ENCODE assay signal across 27 mouse cellular contexts in genomic region chr4:51597850-51598249, GRCm38 (mm10).
"Had no signal": no experiment of that assay in that cellular context is flagged by ENCODE, and none has a peak within 500 bp of the region (broad histone marks: within the 10 kb centered on the region; RNA-seq: fewer than 3 reads in every experiment).

No protein-coding gene starts in this region.

- ATAC-seq: hindbrain, embryonic 16.5 days; inflammation-experienced regulatory T-cells, adult 6 months; intestine, embryonic 15.5 days; intestine, postnatal 0 days had no signal

- H3K27ac ChIP-seq: gastrocnemius, adult 2 months; heart, embryonic 10.5 days; hindbrain, embryonic 10.5 days; hindbrain, embryonic 12.5 days; hindbrain, embryonic 14.5 days; intestine, embryonic 15.5 days; layer of hippocampus, adult 2 months; left cerebral cortex, adult 2 months; limb, embryonic 10.5 days; limb, embryonic 12.5 days; liver, embryonic 13.5 days had no signal

- H3K9ac ChIP-seq: heart, embryonic 12.5 days; hindbrain, embryonic 12.5 days; hindbrain, embryonic 14.5 days; intestine, embryonic 15.5 days; limb, embryonic 12.5 days; liver, embryonic 13.5 days had no signal

- H3K36me3 ChIP-seq: heart, embryonic 10.5 days; heart, embryonic 12.5 days; hindbrain, embryonic 10.5 days; hindbrain, embryonic 12.5 days; intestine, embryonic 15.5 days; limb, embryonic 10.5 days; limb, embryonic 12.5 days; liver, embryonic 13.5 days had no signal

- H3K4me1 ChIP-seq: heart, embryonic 10.5 days; heart, embryonic 12.5 days; hindbrain, embryonic 10.5 days; hindbrain, embryonic 12.5 days; intestine, embryonic 15.5 days; limb, embryonic 10.5 days; limb, embryonic 12.5 days; liver, embryonic 13.5 days had no signal

- H3K4me2 ChIP-seq: heart, embryonic 12.5 days; hindbrain, embryonic 12.5 days; hindbrain, embryonic 14.5 days; intestine, embryonic 15.5 days; limb, embryonic 12.5 days; liver, embryonic 11.5 days; liver, embryonic 13.5 days had no signal

- DNase-seq: gastrocnemius, adult 2 months; gastrocnemius, postnatal 10 days; gastrocnemius, postnatal 25 days; heart, adult 18-20 months; heart, postnatal 10 days; heart, postnatal 4 days; kidney, adult 18-20 months; kidney, adult 8-10 months; kidney, postnatal 10 days; kidney, postnatal 25 days; kidney, postnatal 4 days; liver; liver, embryonic 13.5 days had no signal

- H3K27me3 ChIP-seq: heart, embryonic 12.5 days; hindbrain, embryonic 12.5 days; intestine, embryonic 15.5 days; limb, embryonic 12.5 days; liver, embryonic 13.5 days had no signal

- H3K9me3 ChIP-seq: heart, embryonic 10.5 days; heart, embryonic 12.5 days; hindbrain, embryonic 10.5 days; hindbrain, embryonic 12.5 days; intestine, embryonic 15.5 days; limb, embryonic 10.5 days; limb, embryonic 12.5 days; liver, embryonic 13.5 days had no signal

- H3K4me3 ChIP-seq: gastrocnemius, adult 2 months; heart, embryonic 10.5 days; heart, embryonic 12.5 days; hindbrain, embryonic 10.5 days; hindbrain, embryonic 12.5 days; intestine, embryonic 15.5 days; layer of hippocampus, adult 2 months; left cerebral cortex, adult 2 months; limb, embryonic 10.5 days; limb, embryonic 12.5 days; liver, embryonic 13.5 days had no signal
